Mouse (Mus musculus) megakaryocyte-erythroid progenitor cell, adult 5-6 weeks (primary cell): ENCODE data around the gene Pglyrp1. TPM values are rescaled to one million over a fixed set of nuclear protein-coding genes. Genes with fewer than 3 reads are reported as not detected.
A peak's percentile ranks its signal among the peaks of the same experiment; 100 is the strongest.

Source experiments
- ATAC-seq: replicated peaks from 2 replicates; pipeline ENCODE4 v1.8.0; 2016; ENCODE audit warnings: mild to moderate bottlenecking, inconsistent platforms; ENCODE audit not compliant: severe bottlenecking, poor library complexity, low FRiP score, low TSS enrichment
- total RNA-seq, 2 experiments: library from RNA; stranded (forward) in 1 of 2; stranded (reverse) in 1 of 2; fragments of 200-1000, 215-1000 nt in 1 of 2; fragments of >200 nt in 1 of 2; fragmentation: Nextera tagmentation in 1 of 2; gene quantifications; 2 replicates each; pipeline ENCODE4 v1.2.3; 2014 to 2017

Gene Pglyrp1
- total RNA-seq, 2 experiments from 2014 or later: 1.9 to 2.2 TPM

GRCm38 (mm10) chr7:18883991-18884744, 13.0 kb downstream of the Pglyrp1 start:
- ATAC-seq: 0 out of 2 replicates have a peak, but pooled peaks have one; percentile 26

- peak; percentile 35; the same call in 1 of the 2 replicates for ATAC-seq
These were observed 13.8 kb downstream of the Pglyrp1 start for GRCm38 (mm10) chr7:18884745-18885422.

- no peak for ATAC-seq
These were observed 15.8 kb downstream of the Pglyrp1 start for GRCm38 (mm10) chr7:18886963-18887362.

GRCm38 (mm10) chr7:18890848-18891247, 19.7 kb downstream of the Pglyrp1 start:
- ATAC-seq: no peak

- peak; percentile 91 for ATAC-seq
These were observed 20.9 kb downstream of the Pglyrp1 start for GRCm38 (mm10) chr7:18891872-18892599.

GRCm38 (mm10) chr7:18893009-18893408, 21.9 kb downstream of the Pglyrp1 start:
- no peak for ATAC-seq

- ATAC-seq: peak; percentile 85
These were observed 22.7 kb downstream of the Pglyrp1 start for GRCm38 (mm10) chr7:18893651-18894430.

GRCm38 (mm10) chr7:18896536-18896935, 25.4 kb downstream of the Pglyrp1 start:
- no peak for ATAC-seq

GRCm38 (mm10) chr7:18900513-18900912, 29.4 kb downstream of the Pglyrp1 start:
- no peak for ATAC-seq

GRCm38 (mm10) chr7:18902486-18902885, 31.4 kb downstream of the Pglyrp1 start:
- ATAC-seq: no peak

- no peak for ATAC-seq
These were observed 33.8 kb downstream of the Pglyrp1 start for GRCm38 (mm10) chr7:18904971-18905370.

- peak; percentile 43 for ATAC-seq
These were observed 38.7 kb downstream of the Pglyrp1 start for GRCm38 (mm10) chr7:18909797-18910196.

- peak; percentile 99 for ATAC-seq
These were observed 39.2 kb downstream of the Pglyrp1 start, which contains the start of gene Ccdc61 for GRCm38 (mm10) chr7:18910241-18910831. Ccdc61 (minus strand) TSS chr7:18910415.

- ATAC-seq: no peak
These were observed 45.1 kb downstream of the Pglyrp1 start for GRCm38 (mm10) chr7:18916254-18916653.

GRCm38 (mm10) chr7:18917931-18918330, 46.8 kb downstream of the Pglyrp1 start:
- no peak for ATAC-seq

GRCm38 (mm10) chr7:18921069-18921468, 49.9 kb downstream of the Pglyrp1 start:
- ATAC-seq: no peak

- ATAC-seq: no peak
These were observed 51.7 kb downstream of the Pglyrp1 start for GRCm38 (mm10) chr7:18922807-18923206.

- ATAC-seq: no peak
These were observed 52.1 kb downstream of the Pglyrp1 start for GRCm38 (mm10) chr7:18923267-18923666.

GRCm38 (mm10) chr7:18923711-18924191, 52.6 kb downstream of the Pglyrp1 start:
- no peak for ATAC-seq
